Mouse (Mus musculus): ENCODE data around the gene Map3k13. TPM values are rescaled to one million over a fixed set of nuclear protein-coding genes. Genes with fewer than 3 reads are reported as not detected.

Map3k13 gene
- polyA plus RNA-seq, 1 experiment from 2014 or later: 1.5 TPM

GRCm38 (mm10) chr16:21856134-21856533 lies 62.0 kb downstream of the Map3k13 start:
- ATAC-seq (ENCODE audit: insufficient number of reproducible peaks, insufficient read depth, low FRiP score, low TSS enrichment): no peak
- no peaks in the 10 kb centered on the region for H3K27me3 ChIP-seq
- H3K4me2 ChIP-seq (replicated peaks): no peak overlapping the region
- no peak overlapping the region for H3K27ac ChIP-seq
- no peak overlapping the region for H3K9ac ChIP-seq
- H3K36me3 ChIP-seq: no peaks in the 10 kb centered on the region
- no peak overlapping the region for H3K4me3 ChIP-seq
- H3K9me3 ChIP-seq: no peaks in the 10 kb centered on the region
- H3K4me1 ChIP-seq: peaks cover 5% of the 10 kb centered on the region; the same call in 1 of the 2 replicates
- 86% methylated on average over 5 of the region's 5 CpGs for whole genome bisulfite sequencing

- H3K27ac ChIP-seq: no peak overlapping the region
- WGBS: 43% methylated on average over 4 of the region's 4 CpGs
- H3K27me3 ChIP-seq: no peaks in the 10 kb centered on the region
- no peak overlapping the region for H3K4me3 ChIP-seq
- peaks cover 5% of the 10 kb centered on the region; the same call in 1 of the 2 replicates for H3K4me1 ChIP-seq
- H3K9ac ChIP-seq: no peak overlapping the region
- H3K9me3 ChIP-seq: no peaks in the 10 kb centered on the region
- no peaks in the 10 kb centered on the region for H3K36me3 ChIP-seq
- no peak overlapping the region for H3K4me2 ChIP-seq (replicated peaks)
- ATAC-seq (ENCODE audit: insufficient number of reproducible peaks, insufficient read depth, low FRiP score, low TSS enrichment): no peak
Observed at GRCm38 (mm10) chr16:21857126-21857644, 63.0 kb downstream of the Map3k13 start.

GRCm38 (mm10) chr16:21858163-21858562 lies 64.0 kb downstream of the Map3k13 start:
- H3K27ac ChIP-seq: no peak overlapping the region

GRCm38 (mm10) chr16:21858882-21859281 lies 64.7 kb downstream of the Map3k13 start:
- Histone ChIP-seq H3K9ac (no peak overlapping the region), H3K4me1 (no peaks in the 10 kb centered on the region), H3K36me3 (no peaks in the 10 kb centered on the region), H3K4me3 (no peak overlapping the region), H3K27ac (no peak overlapping the region), H3K27me3 (no peaks in the 10 kb centered on the region), H3K4me2 (replicated peaks) (no peak overlapping the region), H3K9me3 (no peaks in the 10 kb centered on the region)
- 77% methylated on average over 8 of the region's 8 CpGs for WGBS
- no peak for ATAC-seq (ENCODE audit: insufficient number of reproducible peaks, insufficient read depth, low FRiP score, low TSS enrichment)

More at GRCm38 (mm10) chr16:21858163-21858562, 64.0 kb downstream of the Map3k13 start:
- Histone ChIP-seq H3K36me3 (no peaks in the 10 kb centered on the region), H3K9me3 (no peaks in the 10 kb centered on the region), H3K4me2 (replicated peaks) (no peak overlapping the region), H3K4me1 (peaks cover 4% of the 10 kb centered on the region; the same call in 1 of the 2 replicates), H3K4me3 (no peak overlapping the region), H3K9ac (no peak overlapping the region), H3K27me3 (no peaks in the 10 kb centered on the region)
- no peak for ATAC-seq (ENCODE audit: insufficient number of reproducible peaks, insufficient read depth, low FRiP score, low TSS enrichment)
- WGBS: 66% methylated on average over 6 of the region's 6 CpGs

GRCm38 (mm10) chr16:21862448-21862847 lies 68.3 kb downstream of the Map3k13 start:
- Histone ChIP-seq H3K27ac (no peak overlapping the region), H3K9me3 (no peaks in the 10 kb centered on the region), H3K4me3 (no peak overlapping the region), H3K27me3 (no peaks in the 10 kb centered on the region), H3K9ac (no peak overlapping the region), H3K4me2 (replicated peaks) (no peak overlapping the region), H3K36me3 (no peaks in the 10 kb centered on the region), H3K4me1 (no peaks in the 10 kb centered on the region)
- 86% methylated on average over 3 of the region's 3 CpGs for WGBS
- no peak for ATAC-seq (ENCODE audit: insufficient number of reproducible peaks, insufficient read depth, low FRiP score, low TSS enrichment)

GRCm38 (mm10) chr16:21865250-21865982 lies 71.3 kb downstream of the Map3k13 start:
- WGBS: 17% methylated on average over 7 of the region's 7 CpGs
- Histone ChIP-seq H3K4me1 (peaks cover 14% of the 10 kb centered on the region), H3K9me3 (no peaks in the 10 kb centered on the region), H3K4me3 (no peak overlapping the region), H3K4me2 (replicated peaks) (no peak overlapping the region), H3K36me3 (no peaks in the 10 kb centered on the region), H3K27ac (no peak overlapping the region), H3K9ac (no peak overlapping the region), H3K27me3 (no peaks in the 10 kb centered on the region)
- no peak for ATAC-seq (ENCODE audit: insufficient number of reproducible peaks, insufficient read depth, low FRiP score, low TSS enrichment)

- no peak overlapping the region for H3K27ac ChIP-seq
Observed at GRCm38 (mm10) chr16:21865983-21866575, 71.9 kb downstream of the Map3k13 start.

GRCm38 (mm10) chr16:21867727-21868126 lies 73.6 kb downstream of the Map3k13 start:
- 84% methylated on average over 3 of the region's 3 CpGs for WGBS
- Histone ChIP-seq H3K9ac (no peak overlapping the region), H3K4me2 (replicated peaks) (no peak overlapping the region), H3K9me3 (no peaks in the 10 kb centered on the region), H3K27ac (no peak overlapping the region), H3K4me3 (no peak overlapping the region), H3K27me3 (no peaks in the 10 kb centered on the region), H3K36me3 (no peaks in the 10 kb centered on the region), H3K4me1 (peaks cover 18% of the 10 kb centered on the region)
- no peak for ATAC-seq (ENCODE audit: insufficient number of reproducible peaks, insufficient read depth, low FRiP score, low TSS enrichment)

More at GRCm38 (mm10) chr16:21865983-21866575, 71.9 kb downstream of the Map3k13 start:
- Histone ChIP-seq H3K36me3 (no peaks in the 10 kb centered on the region), H3K4me3 (no peak overlapping the region), H3K27me3 (no peaks in the 10 kb centered on the region), H3K4me1 (peaks cover 18% of the 10 kb centered on the region), H3K9me3 (no peaks in the 10 kb centered on the region), H3K4me2 (replicated peaks) (no peak overlapping the region), H3K9ac (no peak overlapping the region)
- WGBS: 57% methylated on average over 11 of the region's 11 CpGs
- no peak for ATAC-seq (ENCODE audit: insufficient number of reproducible peaks, insufficient read depth, low FRiP score, low TSS enrichment)

- H3K9ac ChIP-seq: no peak overlapping the region
Observed at GRCm38 (mm10) chr16:21868651-21869050, 74.5 kb downstream of the Map3k13 start.

GRCm38 (mm10) chr16:21869879-21870278 lies 75.7 kb downstream of the Map3k13 start:
- Histone ChIP-seq H3K4me1 (peaks cover 18% of the 10 kb centered on the region), H3K9me3 (no peaks in the 10 kb centered on the region), H3K9ac (no peak overlapping the region), H3K27me3 (no peaks in the 10 kb centered on the region), H3K36me3 (no peaks in the 10 kb centered on the region), H3K4me3 (no peak overlapping the region), H3K4me2 (replicated peaks) (no peak overlapping the region), H3K27ac (no peak overlapping the region)
- WGBS: 10% methylated on average over 4 of the region's 4 CpGs
- peak; percentile 69; the same call in 1 of the 2 replicates for ATAC-seq (ENCODE audit: insufficient number of reproducible peaks, insufficient read depth, low FRiP score, low TSS enrichment)

More at GRCm38 (mm10) chr16:21868651-21869050, 74.5 kb downstream of the Map3k13 start:
- ATAC-seq (ENCODE audit: insufficient number of reproducible peaks, insufficient read depth, low FRiP score, low TSS enrichment): no peak
- Histone ChIP-seq H3K36me3 (no peaks in the 10 kb centered on the region), H3K4me2 (replicated peaks) (no peak overlapping the region), H3K9me3 (no peaks in the 10 kb centered on the region), H3K4me1 (peaks cover 18% of the 10 kb centered on the region), H3K27ac (no peak overlapping the region), H3K4me3 (no peak overlapping the region), H3K27me3 (no peaks in the 10 kb centered on the region)
- WGBS: 51% methylated on average over 6 of the region's 6 CpGs

GRCm38 (mm10) chr16:21877735-21878134 lies 83.6 kb downstream of the Map3k13 start:
- 86% methylated on average over 3 of the region's 3 CpGs for WGBS
- Histone ChIP-seq H3K4me3 (no peak overlapping the region), H3K27ac (no peak overlapping the region), H3K9ac (no peak overlapping the region), H3K9me3 (no peaks in the 10 kb centered on the region), H3K4me2 (replicated peaks) (no peak overlapping the region), H3K4me1 (no peaks in the 10 kb centered on the region), H3K36me3 (no peaks in the 10 kb centered on the region), H3K27me3 (no peaks in the 10 kb centered on the region)
- ATAC-seq (ENCODE audit: insufficient number of reproducible peaks, insufficient read depth, low FRiP score, low TSS enrichment): no peak

GRCm38 (mm10) chr16:21878834-21879233 lies 84.7 kb downstream of the Map3k13 start:
- no peak overlapping the region for H3K4me2 ChIP-seq (replicated peaks)
- H3K4me1 ChIP-seq: no peaks in the 10 kb centered on the region
- no peaks in the 10 kb centered on the region for H3K27me3 ChIP-seq
- WGBS: 75% methylated on average over 3 of the region's 3 CpGs
- ATAC-seq (ENCODE audit: insufficient number of reproducible peaks, insufficient read depth, low FRiP score, low TSS enrichment): no peak
- no peaks in the 10 kb centered on the region for H3K36me3 ChIP-seq
- H3K9me3 ChIP-seq: no peaks in the 10 kb centered on the region
- H3K9ac ChIP-seq: no peak overlapping the region
- H3K4me3 ChIP-seq: no peak overlapping the region
- no peak overlapping the region for H3K27ac ChIP-seq
